Mouse (Mus musculus): Measurements from ENCODE around the gene Uhrf1bp1. TPM values are rescaled to one million over a fixed set of nuclear protein-coding genes. Genes with fewer than 3 reads are reported as not detected.
"Not testable (repeated sequence)": the region's sequence is repeated elsewhere in the genome, so short reads cannot be mapped to it uniquely, and the experiment has no call there.

The Uhrf1bp1 gene
- total and polyA plus RNA-seq, 2 experiments = 5.0 to 7.0 TPM

- no peak overlapping the region for H3K4me3 ChIP-seq (ENCODE audit: insufficient read depth, low read depth, low read length)
- no peak for DNase-seq (ENCODE audit: extremely low read depth, low read depth, low spot score)
- H3K4me1 ChIP-seq (ENCODE audit: control insufficient read depth, insufficient read depth, low read length) = peaks cover 2% of the 10 kb centered on the region
- no peak for TF ChIP-seq POLR2A (IDR thresholded peaks at IDR 0.05; ENCODE audit: extremely low read depth, insufficient read depth, low read length)
- TF ChIP-seq CTCF (IDR thresholded peaks at IDR 0.05; ENCODE audit: low read depth, low read length) = no peak
- H3K9ac ChIP-seq (ENCODE audit: low read depth, low read length) = no peak overlapping the region
- H3K27me3 ChIP-seq (ENCODE audit: control insufficient read depth, insufficient read depth, low read length) = no peaks in the 10 kb centered on the region
- no peak overlapping the region for H3K27ac ChIP-seq (replicated peaks; ENCODE audit: insufficient read depth, low read depth, low read length)
- H3K36me3 ChIP-seq (ENCODE audit: control insufficient read depth, insufficient read depth, low read length) = no peaks in the 10 kb centered on the region
- no peaks in the 10 kb centered on the region for H3K79me2 ChIP-seq (ENCODE audit: control insufficient read depth, insufficient read depth, low read length)
- WGBS = 79% methylated on average over 6 of the region's 6 CpGs
Measured at GRCm38 (mm10) chr17:27827511-27827910, 28.7 kb upstream of the Uhrf1bp1 start.

GRCm38 (mm10) chr17:27830411-27830810, 25.8 kb upstream of the Uhrf1bp1 start:
- Histone ChIP-seq H3K9ac (ENCODE audit: low read depth, low read length) (no peak overlapping the region), H3K36me3 (ENCODE audit: control insufficient read depth, insufficient read depth, low read length) (no peaks in the 10 kb centered on the region), H3K4me1 (ENCODE audit: control insufficient read depth, insufficient read depth, low read length) (peaks cover 1% of the 10 kb centered on the region; the same call in 1 of the 2 replicates), H3K27ac (replicated peaks; ENCODE audit: insufficient read depth, low read depth, low read length) (no peak overlapping the region), H3K4me3 (ENCODE audit: insufficient read depth, low read depth, low read length) (no peak overlapping the region), H3K79me2 (ENCODE audit: control insufficient read depth, insufficient read depth, low read length) (no peaks in the 10 kb centered on the region), H3K27me3 (ENCODE audit: control insufficient read depth, insufficient read depth, low read length) (no peaks in the 10 kb centered on the region)
- 63% methylated on average over 7 of the region's 7 CpGs for WGBS
- no peak for TF ChIP-seq POLR2A (IDR thresholded peaks at IDR 0.05; ENCODE audit: extremely low read depth, insufficient read depth, low read length)
- TF ChIP-seq CTCF (IDR thresholded peaks at IDR 0.05; ENCODE audit: low read depth, low read length) = peak; percentile 51
- no peak for DNase-seq (ENCODE audit: extremely low read depth, low read depth, low spot score)

- H3K79me2 ChIP-seq (ENCODE audit: control insufficient read depth, insufficient read depth, low read length); H3K4me1 ChIP-seq (ENCODE audit: control insufficient read depth, insufficient read depth, low read length); DNase-seq (ENCODE audit: extremely low read depth, low read depth, low spot score); H3K36me3 ChIP-seq (ENCODE audit: control insufficient read depth, insufficient read depth, low read length); H3K27me3 ChIP-seq (ENCODE audit: control insufficient read depth, insufficient read depth, low read length): not testable (repeated sequence)
- 85% methylated on average over 4 of the region's 4 CpGs for WGBS
- peak within 1 kb of the TSS; percentile 83 for H3K27ac ChIP-seq (replicated peaks; ENCODE audit: insufficient read depth, low read depth, low read length)
- peak within 1 kb of the TSS; percentile 75; the same call in 1 of the 2 replicates for H3K9ac ChIP-seq (ENCODE audit: low read depth, low read length)
- H3K4me3 ChIP-seq (ENCODE audit: insufficient read depth, low read depth, low read length) = peak within 1 kb of the TSS; percentile 72
Measured at GRCm38 (mm10) chr17:27837850-27838249, 18.4 kb upstream of the Uhrf1bp1 start, which contains the start of gene Snrpc. Gene Snrpc (plus strand): TSS chr17:27838150.

GRCm38 (mm10) chr17:27839469-27840252, 16.6 kb upstream of the Uhrf1bp1 start:
- peak overlapping the region; percentile 83 for H3K9ac ChIP-seq (ENCODE audit: low read depth, low read length)
- TF ChIP-seq CTCF (IDR thresholded peaks at IDR 0.05; ENCODE audit: low read depth, low read length) (no peak), POLR2A (IDR thresholded peaks at IDR 0.05; ENCODE audit: extremely low read depth, insufficient read depth, low read length) (peak; percentile 69)
- under 1% methylated on average over 35 of the region's 35 CpGs for WGBS
- peaks cover 6% of the 10 kb centered on the region; the same call in 1 of the 2 replicates for H3K36me3 ChIP-seq (ENCODE audit: control insufficient read depth, insufficient read depth, low read length)
- DNase-seq (ENCODE audit: extremely low read depth, low read depth, low spot score) = peak; percentile 96
- peak overlapping the region; percentile 96 for H3K4me3 ChIP-seq (ENCODE audit: insufficient read depth, low read depth, low read length)
- H3K4me1 ChIP-seq (ENCODE audit: control insufficient read depth, insufficient read depth, low read length) = peaks cover 6% of the 10 kb centered on the region; the same call in 1 of the 2 replicates
- H3K79me2 ChIP-seq (ENCODE audit: control insufficient read depth, insufficient read depth, low read length) = peaks cover 5% of the 10 kb centered on the region; the same call in 1 of the 2 replicates
- no peaks in the 10 kb centered on the region for H3K27me3 ChIP-seq (ENCODE audit: control insufficient read depth, insufficient read depth, low read length)
- peak overlapping the region; percentile 83 for H3K27ac ChIP-seq (replicated peaks; ENCODE audit: insufficient read depth, low read depth, low read length)

- H3K79me2 ChIP-seq (ENCODE audit: control insufficient read depth, insufficient read depth, low read length) = 0 out of 2 replicates have a peak, but pooled peaks cover under 1% of the 10 kb centered on the region
- TF ChIP-seq POLR2A (IDR thresholded peaks at IDR 0.05; ENCODE audit: extremely low read depth, insufficient read depth, low read length) = no peak
- TF ChIP-seq CTCF (IDR thresholded peaks at IDR 0.05; ENCODE audit: low read depth, low read length) = no peak
- no peak overlapping the region for H3K27ac ChIP-seq (replicated peaks; ENCODE audit: insufficient read depth, low read depth, low read length)
- H3K36me3 ChIP-seq (ENCODE audit: control insufficient read depth, insufficient read depth, low read length) = peaks cover 29% of the 10 kb centered on the region
- H3K27me3 ChIP-seq (ENCODE audit: control insufficient read depth, insufficient read depth, low read length) = no peaks in the 10 kb centered on the region
- no peak overlapping the region for H3K4me3 ChIP-seq (ENCODE audit: insufficient read depth, low read depth, low read length)
- peaks cover 4% of the 10 kb centered on the region; the same call in 1 of the 2 replicates for H3K4me1 ChIP-seq (ENCODE audit: control insufficient read depth, insufficient read depth, low read length)
- no peak overlapping the region for H3K9ac ChIP-seq (ENCODE audit: low read depth, low read length)
- WGBS = 93% methylated on average over 1 of the region's 1 CpGs
- DNase-seq (ENCODE audit: extremely low read depth, low read depth, low spot score) = no peak
Measured at GRCm38 (mm10) chr17:27848351-27848750, 7.9 kb upstream of the Uhrf1bp1 start.

- TF ChIP-seq POLR2A (IDR thresholded peaks at IDR 0.05; ENCODE audit: extremely low read depth, insufficient read depth, low read length) = no peak
- TF ChIP-seq CTCF (IDR thresholded peaks at IDR 0.05; ENCODE audit: low read depth, low read length) = no peak
- Histone ChIP-seq H3K36me3 (ENCODE audit: control insufficient read depth, insufficient read depth, low read length) (peaks cover 22% of the 10 kb centered on the region), H3K4me3 (ENCODE audit: insufficient read depth, low read depth, low read length) (no peak overlapping the region), H3K4me1 (ENCODE audit: control insufficient read depth, insufficient read depth, low read length) (peaks cover 4% of the 10 kb centered on the region; the same call in 1 of the 2 replicates), H3K27me3 (ENCODE audit: control insufficient read depth, insufficient read depth, low read length) (no peaks in the 10 kb centered on the region), H3K27ac (replicated peaks; ENCODE audit: insufficient read depth, low read depth, low read length) (peak overlapping the region; percentile 79), H3K9ac (ENCODE audit: low read depth, low read length) (no peak overlapping the region), H3K79me2 (ENCODE audit: control insufficient read depth, insufficient read depth, low read length) (no peaks in the 10 kb centered on the region)
- DNase-seq (ENCODE audit: extremely low read depth, low read depth, low spot score) = peak; percentile 65
- 12% methylated on average over 3 of the region's 3 CpGs for WGBS
Measured at GRCm38 (mm10) chr17:27851076-27851475, 5.2 kb upstream of the Uhrf1bp1 start.

Data from liver, adult 2 months (tissue).